Mouse (Mus musculus) monocyte, adult 2 months (primary cell): ENCODE data around the gene Insl3.
"Not testable (repeated sequence)": the region's sequence is repeated elsewhere in the genome, so short reads cannot be mapped to it uniquely, and the experiment has no call there.

Experiments
- DNase-seq, 2 experiments: peaks; one replicate each; pipeline ENCODE4 v3.0.0; 2022; ENCODE audit warnings: low spot score in 2 of 2, low read depth in 1 of 2

Insl3 gene

DNA sequence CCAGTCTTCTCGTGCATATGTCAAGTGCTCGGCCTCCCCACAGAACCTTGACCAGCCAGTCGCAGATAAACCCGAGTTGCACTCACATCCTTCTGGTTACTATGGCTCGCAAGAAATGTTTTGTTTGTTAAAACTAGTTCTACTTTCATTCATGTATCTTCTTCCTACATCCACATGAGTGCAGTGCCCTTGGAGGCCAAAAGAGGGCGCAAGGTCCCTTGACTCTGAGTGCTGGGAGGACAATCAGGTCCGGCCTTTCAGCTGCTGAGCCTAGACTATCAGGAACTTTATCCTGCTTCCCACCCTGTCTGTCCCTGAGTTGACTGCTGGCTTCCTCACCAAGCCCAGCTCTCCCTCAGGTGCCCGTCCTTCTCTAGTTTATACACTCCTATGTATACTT lies 18.9 kb downstream of the Insl3 start:
- peak; percentile 43 to 54 for DNase-seq

DNA sequence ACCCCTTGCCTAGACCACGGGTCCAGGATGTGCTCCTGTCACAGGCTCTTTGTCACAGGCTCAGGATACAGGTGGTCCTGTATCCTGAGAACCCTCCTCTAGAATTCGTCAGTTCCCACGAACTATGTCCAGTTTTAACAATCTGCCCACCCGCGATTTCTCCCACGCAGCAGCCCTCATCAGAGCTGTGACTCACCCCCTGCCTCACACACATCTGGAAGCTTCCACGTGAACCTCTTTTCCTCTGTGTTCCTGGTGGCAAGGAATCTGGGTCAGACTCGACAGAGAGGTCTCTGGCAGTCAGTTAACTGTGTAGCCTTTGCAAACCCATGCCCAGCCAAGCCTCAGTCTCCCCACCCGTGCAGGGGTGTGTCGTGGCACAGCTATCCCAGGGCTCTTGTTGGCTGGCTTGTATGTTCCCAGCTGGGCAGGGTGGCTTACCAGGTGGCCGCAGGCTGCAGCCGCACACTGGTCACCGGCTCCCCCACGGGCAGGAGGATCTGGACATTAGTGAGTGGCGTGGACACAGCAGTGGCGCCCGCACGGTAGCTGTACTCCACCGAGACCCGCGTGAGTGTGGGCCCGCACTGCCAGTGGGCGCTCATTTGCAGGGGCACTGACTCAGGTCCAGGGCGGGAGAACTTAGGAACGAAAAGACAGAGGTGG lies 20.3 kb downstream of the Insl3 start:
- DNase-seq, result no peak

DNA sequence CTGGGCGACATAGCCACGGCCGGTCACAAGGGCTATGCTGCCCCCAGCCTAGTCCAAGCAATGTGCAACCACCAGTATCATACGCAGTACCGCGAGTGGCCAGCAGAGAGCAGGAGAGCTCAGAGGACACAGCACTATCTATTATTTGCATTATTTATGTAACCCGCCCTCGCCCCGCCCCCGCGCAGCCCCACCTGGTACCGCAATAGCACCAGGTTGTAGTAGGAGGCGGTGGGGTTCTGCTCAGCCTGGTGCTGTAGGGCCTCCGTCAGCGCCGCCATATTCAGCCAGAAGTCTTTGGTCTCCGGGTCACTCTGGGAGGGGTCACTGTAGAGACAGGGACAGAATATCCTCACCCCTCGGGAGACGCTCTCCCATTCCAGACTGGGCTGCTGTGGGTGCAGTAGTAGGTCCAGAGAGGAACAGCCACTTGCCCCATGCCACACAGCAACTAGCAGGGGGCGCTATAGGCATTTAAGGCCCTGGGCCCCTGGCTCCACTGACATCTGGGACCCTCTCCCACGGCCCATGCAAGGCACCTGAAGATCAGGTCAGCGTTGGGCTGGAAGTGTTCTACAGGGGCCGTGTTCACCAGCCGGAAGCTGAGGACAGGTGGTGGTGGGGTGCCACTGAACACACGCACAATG lies 20.9 kb downstream of the Insl3 start:
- peak; percentile 33 to 40 for DNase-seq

DNA sequence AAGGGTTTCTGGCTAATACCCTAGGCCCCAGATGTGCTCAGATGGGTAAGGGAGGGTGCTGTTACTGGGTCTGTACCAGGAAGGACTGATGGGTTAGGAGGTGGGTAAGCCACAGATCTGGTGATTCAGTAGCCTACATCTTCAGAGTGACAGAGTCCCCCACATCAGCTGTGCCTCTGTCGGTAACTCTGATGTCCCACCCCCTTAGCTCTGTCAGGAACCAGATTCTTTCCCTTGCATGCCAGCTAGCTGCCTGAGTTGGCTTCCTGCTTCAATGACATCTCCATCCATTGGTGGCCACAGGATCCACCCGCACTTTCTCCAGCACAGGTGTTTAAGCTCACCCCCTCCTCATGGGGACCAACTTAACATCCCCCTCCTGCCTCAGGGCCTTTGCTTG lies 22.6 kb downstream of the Insl3 start:
- DNase-seq, result no peak

DNA sequence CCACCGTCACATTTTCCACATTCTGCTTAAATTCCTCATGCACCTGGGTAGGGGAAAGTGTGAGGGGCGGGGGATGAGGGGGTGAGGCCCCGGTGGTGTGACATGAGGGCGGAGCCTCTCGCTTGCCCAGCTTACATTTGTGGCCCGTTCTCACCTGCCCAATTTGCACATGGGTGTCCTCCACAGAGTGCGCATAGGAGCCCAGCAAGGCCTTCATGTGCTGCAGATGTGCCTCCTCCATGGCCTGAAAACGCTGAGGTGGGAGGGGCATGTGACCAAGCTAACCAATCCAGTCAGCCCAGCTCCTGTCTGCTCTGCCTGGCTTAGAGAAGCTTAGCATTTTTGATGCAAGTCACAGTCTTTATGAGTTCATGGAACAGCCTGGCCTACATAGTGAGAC lies 26.5 kb downstream of the Insl3 start:
- no peak for DNase-seq

DNA sequence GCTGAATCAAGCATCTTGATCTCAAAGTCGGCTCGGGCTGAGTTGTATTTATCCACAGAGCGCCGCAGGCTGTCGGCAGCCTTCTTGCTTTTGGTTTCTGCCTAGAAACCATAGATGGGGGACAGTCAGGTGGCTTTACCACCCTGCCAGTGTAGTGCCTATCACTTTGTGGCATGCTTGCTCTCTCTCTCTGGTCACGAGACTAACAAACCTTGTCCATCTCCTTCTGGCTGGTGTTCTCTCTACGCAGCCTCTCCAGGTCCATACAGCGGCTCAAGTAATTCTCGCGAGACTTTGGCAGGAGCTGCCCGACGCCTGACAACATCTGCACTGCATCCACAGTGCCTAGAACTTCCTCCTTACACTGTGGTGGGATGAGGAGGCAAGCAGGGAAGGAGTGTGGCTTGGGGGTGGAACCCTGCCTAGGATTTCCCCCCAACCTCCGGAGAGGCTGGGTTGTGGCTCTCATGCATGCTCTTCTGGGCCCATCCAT lies 27.6 kb downstream of the Insl3 start:
- no peak for DNase-seq

DNA sequence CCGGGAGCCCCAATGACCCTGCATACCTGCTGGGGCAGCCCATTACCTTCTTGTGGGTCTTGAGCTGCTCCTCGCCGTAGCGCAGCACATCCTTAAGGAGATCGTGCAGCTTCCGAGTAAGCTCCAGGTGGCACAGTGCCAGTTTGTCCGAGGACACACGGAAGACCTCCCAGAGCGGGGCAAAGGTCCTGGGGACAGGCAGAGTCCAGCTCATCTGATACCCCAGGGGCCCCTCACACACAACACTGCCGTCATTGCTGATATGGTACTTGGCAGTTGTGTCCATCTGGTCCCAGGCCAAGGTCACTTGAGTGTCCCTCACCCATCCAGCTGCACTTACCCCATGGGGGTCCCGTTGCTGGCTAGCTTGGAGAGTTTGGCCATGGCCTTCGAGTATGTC lies 28.1 kb downstream of the Insl3 start:
- no peak for DNase-seq

DNA sequence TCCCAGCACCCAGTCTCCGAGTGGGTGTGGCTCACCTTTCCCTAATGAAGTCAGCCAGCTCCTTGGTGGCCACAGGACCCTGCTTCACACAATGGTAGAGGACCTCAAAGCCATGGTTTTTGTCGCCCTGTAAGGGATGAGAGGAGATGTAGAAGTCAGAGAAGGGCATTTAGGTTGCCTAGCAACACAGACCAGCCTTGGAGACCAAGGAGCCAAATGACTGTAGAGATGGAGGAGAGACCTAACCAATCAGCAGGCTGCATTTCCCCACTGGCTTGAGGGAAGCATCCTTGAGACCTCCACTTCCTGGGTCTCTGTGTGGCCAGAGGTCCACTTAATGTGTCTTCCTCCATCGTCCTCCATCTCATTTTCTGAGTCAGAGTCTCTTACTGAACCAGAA lies 29.2 kb downstream of the Insl3 start:
- DNase-seq, result no peak

DNA sequence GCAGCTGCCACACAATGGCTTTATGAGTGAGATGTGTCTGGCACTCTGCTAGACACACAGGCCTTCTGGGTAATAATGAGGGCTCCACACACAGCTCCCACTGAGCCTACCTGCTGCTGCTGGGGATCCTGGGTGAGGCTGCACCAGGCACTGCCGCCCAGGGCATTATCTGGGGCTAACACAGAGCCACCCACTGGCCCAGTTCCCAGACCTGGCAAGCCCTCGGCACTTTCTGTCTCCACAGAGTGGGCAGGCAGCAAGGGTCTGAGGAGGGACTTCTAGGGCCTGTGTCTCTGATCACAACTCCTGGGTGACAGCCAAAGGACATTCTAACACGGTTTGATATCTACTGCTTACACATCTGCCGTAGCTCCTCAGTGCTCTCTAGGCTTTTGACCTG lies 30.2 kb downstream of the Insl3 start:
- peak in 1 of 2 experiments; percentile 11 for DNase-seq

DNA sequence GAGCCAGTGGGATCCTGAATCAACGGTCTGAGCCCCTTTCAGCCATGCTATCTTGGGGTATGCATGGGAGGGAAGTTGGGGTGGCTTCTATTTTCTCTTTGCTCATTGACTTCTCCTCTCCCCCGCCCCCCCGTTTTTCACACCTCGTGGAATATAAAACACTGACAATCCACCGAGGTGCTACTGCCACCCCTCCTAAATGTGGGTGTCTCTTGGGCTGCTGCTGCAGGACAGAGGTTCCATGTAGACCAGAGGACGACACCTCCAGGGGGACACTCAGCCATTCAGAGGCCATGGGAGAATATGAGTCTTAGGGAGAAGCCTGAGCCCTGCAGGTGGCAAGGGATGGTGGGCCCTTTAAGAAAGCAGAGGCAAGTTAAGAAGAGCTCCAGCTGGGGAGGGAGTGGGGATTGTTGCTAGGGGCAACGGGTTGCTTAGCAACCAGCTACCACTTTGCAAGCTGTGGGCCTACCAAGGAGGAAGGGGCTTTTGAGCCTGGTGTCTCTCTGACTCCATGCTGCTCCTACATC lies 31.0 kb downstream of the Insl3 start:
- no peak for DNase-seq

DNA sequence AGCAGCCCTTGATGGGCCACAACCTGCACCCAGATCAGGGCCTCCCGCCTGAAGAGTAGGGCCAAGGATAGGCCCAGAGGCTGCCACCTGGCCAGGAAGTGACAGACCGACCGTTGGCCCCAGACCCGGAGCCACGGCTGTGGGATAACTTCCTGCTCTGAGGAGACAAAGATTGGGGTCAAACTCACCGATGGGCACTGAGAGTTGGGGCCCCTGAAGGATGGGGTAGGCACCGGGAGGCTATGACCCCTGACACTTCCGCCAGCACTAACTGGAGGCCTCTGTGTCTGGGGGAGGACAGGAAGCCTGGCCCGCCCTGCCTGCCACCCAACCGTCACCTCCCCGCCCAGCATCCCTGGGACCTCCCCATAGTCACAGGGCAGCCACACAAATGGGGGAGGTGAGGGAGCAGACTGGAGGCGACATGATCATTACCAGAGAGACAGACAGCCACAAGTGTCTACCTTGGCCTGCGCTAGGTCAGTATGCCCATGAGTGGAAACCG lies 34.1 kb downstream of the Insl3 start:
- DNase-seq, result peak in 1 of 2 experiments; percentile 26

DNA sequence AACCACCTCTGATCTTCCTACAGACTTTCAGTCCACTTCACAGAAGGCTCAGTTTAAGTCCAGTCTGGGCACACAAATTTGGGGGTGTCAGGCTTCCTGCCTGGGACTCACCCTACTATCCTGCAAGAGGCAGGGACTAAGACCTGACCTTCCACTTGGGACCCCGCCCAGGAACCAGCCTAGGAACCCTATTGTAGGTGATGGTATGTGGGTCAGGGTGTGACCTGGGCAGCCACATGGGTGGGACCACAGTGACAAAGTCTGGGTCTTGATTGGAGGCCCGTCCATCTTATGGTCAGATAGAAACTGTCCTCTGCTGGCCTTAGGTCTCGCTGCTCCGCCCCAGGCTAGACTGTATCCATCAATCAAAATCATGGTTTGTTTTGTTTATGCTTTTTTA lies 35.4 kb downstream of the Insl3 start:
- no peak for DNase-seq

DNA sequence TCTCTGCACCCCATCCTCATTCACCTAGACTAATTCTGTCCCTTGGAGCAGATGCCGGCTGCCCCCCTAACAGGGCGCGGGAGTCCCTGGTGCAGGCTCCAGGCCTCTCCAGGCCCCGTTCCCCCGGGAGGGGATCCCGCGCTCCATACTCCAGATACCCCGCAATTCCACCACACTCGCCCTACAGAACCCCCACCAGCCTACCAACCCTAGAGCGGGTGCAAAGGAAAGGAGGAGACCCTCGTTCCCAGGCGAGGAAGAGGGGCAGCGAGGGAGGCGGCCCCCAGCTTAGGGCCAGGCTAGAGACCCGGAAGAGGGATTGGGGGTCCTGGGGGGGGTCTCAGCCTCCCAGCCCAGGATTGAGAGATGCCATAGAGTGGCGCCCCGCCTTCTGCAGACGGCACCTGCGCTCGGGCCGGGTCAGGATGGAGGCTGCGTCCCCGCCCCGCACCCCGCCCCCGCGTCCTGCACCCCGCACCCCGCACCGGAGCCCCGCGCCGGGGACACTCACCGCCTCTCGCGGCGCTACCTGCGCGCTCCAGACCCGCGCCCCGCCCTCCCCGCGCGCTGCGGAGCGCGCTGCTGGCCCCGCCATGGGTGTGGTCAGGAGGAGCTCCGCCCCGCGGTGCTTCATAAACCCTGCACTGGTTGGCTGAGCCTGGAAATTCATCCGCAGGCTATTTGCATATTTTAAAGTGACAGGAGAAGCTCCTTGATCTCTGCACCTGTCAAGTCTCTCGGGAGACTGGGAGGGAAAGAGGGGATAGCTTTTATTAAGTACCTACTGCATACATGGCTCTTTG lies 36.3 kb downstream of the Insl3 start, which contains the start of gene Fcho1:
TSS of gene Fcho1 (minus strand) at position 595 of the 803 bp plus-strand sequence.
- peak; percentile 20 to 54 for DNase-seq

DNA sequence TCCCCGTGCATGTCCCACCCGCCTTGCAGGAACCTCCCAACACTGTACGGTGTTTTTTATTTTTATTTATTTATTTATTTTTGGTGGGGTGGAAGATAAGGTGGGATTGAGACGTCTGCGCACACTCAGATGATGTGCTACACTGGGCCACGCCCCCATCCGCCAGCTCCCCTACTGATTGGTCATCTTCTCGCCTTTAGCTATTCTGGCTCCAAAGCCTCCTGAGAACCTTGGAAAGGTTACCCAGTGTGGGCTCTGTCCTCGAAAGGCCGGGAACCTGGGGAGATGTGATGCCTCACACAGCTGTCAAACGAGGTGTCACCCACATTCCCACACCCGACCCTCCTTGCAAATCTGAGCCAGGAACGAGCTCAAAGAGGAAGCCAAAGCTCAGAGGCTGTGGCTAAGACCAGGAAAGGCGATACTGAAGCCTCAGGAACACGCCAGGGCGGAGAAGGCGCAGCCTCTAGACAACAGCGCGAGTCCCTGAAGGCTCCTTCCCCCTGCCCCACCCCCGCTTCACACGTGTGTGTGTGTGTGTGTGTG lies 39.3 kb downstream of the Insl3 start:
- DNase-seq, result no peak

DNA sequence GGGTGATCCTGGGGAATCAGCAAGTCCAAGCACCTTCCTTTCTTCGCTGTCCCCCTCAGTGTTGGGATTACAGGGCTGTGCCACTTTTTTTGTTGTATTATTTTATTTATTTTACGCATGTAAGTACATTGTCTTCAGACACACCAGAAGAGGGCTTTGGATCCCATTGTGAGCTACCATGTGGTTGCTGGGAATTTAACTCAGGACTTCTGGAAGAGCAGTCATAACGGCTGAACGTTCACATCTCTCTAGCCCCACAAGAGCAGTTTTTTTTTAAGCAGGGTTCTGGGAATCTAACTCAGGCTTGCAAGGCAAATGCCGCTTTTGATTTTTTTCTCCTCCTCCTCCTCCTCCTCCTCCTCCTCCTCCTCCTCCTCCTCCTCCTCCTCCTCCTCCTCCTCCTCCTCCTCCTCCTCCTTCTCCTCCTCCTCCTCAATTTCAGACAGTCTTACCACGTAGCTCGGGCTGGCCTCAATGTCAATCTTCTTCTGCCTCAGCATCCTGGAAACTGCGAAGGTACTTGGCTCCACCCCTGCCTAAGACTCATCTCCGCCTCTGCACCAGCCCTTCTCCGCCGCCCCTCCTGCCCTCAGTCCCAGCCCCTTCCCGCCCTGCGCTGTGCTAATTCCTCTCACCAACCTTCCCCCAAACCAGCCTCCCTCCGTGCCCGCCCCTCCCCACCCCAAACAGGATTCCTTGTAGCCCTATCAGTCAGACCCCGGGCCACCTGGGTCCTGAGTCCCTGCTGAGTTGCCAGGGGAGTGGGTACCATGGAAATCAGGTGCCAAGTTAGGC lies 40.0 kb downstream of the Insl3 start:
- DNase-seq, result no peak

DNA sequence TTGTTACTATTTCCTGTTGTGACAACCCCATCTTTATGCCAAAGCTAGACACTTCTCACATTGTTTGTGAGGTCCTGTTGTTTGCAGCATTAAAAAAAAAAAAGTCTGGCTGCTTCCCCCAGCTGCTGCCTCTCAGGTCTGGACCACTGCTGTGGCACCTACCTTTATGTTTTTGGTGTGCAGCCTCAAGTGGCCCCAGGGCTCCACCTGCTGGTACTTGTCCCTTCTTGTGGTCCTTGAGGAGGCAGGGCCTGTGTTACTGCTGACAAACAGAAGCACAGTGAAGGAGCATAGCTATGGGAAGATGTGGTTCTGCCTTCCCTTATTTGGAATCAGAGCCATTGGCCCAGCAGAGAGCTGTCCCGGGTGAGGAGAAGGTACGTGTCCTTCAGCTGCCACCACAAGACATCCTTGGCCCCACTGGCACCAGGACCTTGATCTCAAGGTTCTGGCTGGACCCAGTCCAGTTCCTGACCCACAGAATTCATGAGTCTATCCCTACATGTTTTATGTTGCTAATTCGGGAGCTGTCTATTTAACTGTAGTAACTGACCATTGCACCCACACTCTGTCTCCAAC lies 42.7 kb downstream of the Insl3 start:
- no peak for DNase-seq

DNA sequence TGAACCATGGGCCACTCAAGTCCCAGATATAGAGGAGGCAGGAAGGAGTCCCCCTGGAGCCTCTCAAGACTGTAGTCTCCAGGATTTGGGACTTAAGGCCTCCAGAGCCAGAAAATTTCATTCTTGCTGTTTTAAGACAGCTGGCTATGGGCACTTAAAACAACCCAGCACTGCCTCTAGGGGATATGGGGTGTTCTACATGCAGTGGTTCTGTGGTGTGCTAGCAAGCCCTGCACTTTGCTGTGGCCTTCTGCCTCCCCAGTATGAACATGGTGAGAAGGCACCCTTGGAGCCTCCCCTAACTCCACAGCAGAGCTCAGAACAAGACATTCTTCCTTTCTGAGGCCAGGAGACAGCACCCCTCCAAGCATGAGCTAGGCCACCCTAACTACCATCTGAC lies 49.3 kb downstream of the Insl3 start:
- not testable (repeated sequence) for DNase-seq
